Mouse (Mus musculus) erythroblast, embryonic 14.5 days (primary cell): ENCODE results near the gene Hist3h2a. TPM values are rescaled to one million over a fixed set of nuclear protein-coding genes. Genes with fewer than 3 reads are reported as not detected.
A peak's percentile ranks its signal among the peaks of the same experiment; 100 is the strongest.

Experiments used
- H3K27me3 ChIP-seq: 2 replicates; pipeline ENCODE4 v1.6.1; 2012; ENCODE audit warnings: inconsistent platforms; ENCODE audit not compliant: control insufficient read depth
- H3K36me3 ChIP-seq: 2 replicates; pipeline ENCODE4 v1.6.1; 2012; ENCODE audit warnings: mild to moderate bottlenecking, inconsistent platforms; ENCODE audit not compliant: control insufficient read depth
- H3K4me1 ChIP-seq: 2 replicates; pipeline ENCODE4 v1.6.1; 2012; ENCODE audit warnings: inconsistent platforms; ENCODE audit not compliant: control insufficient read depth
- H3K4me3 ChIP-seq: replicated peaks from 2 replicates; pipeline ENCODE3; 2012; ENCODE audit warnings: moderate library complexity, mild to moderate bottlenecking, inconsistent platforms
- H3K9me3 ChIP-seq: 2 replicates; pipeline ENCODE4 v1.6.1; 2012; ENCODE audit warnings: low read length, inconsistent platforms, mixed read lengths; ENCODE audit not compliant: control insufficient read depth
- GATA1 ChIP-seq: IDR thresholded peaks from 2 replicates; pipeline ENCODE4 v1.6.1; 2012; ENCODE audit warnings: low read length, inconsistent platforms, mixed read lengths
- TAL1 ChIP-seq: IDR thresholded peaks from 3 replicates; pipeline ENCODE4 v1.6.1; 2012; ENCODE audit warnings: low read length, inconsistent platforms, mixed read lengths
- polyA plus RNA-seq: library from polyadenylated mRNA; stranded (reverse); fragments of >175 nt; gene quantifications from 2 replicates; pipeline ENCODE4 v1.2.3, GENCODE M21; 2012

Hist3h2a gene
- polyA plus RNA-seq, 1 experiment = 9.8 TPM

GRCm38 (mm10) chr11:58983691-58984341, 29.3 kb downstream of the Hist3h2a start:
- TF ChIP-seq GATA1 = no peak
- no peak for TF ChIP-seq TAL1
- Histone ChIP-seq H3K4me1 (peaks cover 34% of the 10 kb centered on the region), H3K27me3 (no peaks in the 10 kb centered on the region), H3K4me3 (no peak overlapping the region), H3K36me3 (peaks cover 90% of the 10 kb centered on the region), H3K9me3 (no peaks in the 10 kb centered on the region)

- Histone ChIP-seq H3K36me3 (peaks cover 95% of the 10 kb centered on the region), H3K27me3 (no peaks in the 10 kb centered on the region), H3K9me3 (no peaks in the 10 kb centered on the region), H3K4me1 (peaks cover 25% of the 10 kb centered on the region), H3K4me3 (no peak overlapping the region)
- TF ChIP-seq TAL1 = no peak
- TF ChIP-seq GATA1 = no peak
These were observed 30.2 kb downstream of the Hist3h2a start for GRCm38 (mm10) chr11:58984657-58985056.

- H3K27me3 ChIP-seq = no peaks in the 10 kb centered on the region
- H3K36me3 ChIP-seq = peaks cover 97% of the 10 kb centered on the region
- no peak overlapping the region for H3K4me3 ChIP-seq
- TF ChIP-seq GATA1 = no peak
- TF ChIP-seq TAL1 = no peak
- H3K9me3 ChIP-seq = no peaks in the 10 kb centered on the region
- peaks cover 19% of the 10 kb centered on the region for H3K4me1 ChIP-seq
These were observed 30.9 kb downstream of the Hist3h2a start for GRCm38 (mm10) chr11:58985299-58985917.

- TF ChIP-seq TAL1 (no peak), GATA1 (no peak)
- no peaks in the 10 kb centered on the region for H3K9me3 ChIP-seq
- H3K36me3 ChIP-seq = peaks cover 70% of the 10 kb centered on the region
- H3K27me3 ChIP-seq = peaks cover 5% of the 10 kb centered on the region
- no peak overlapping the region for H3K4me3 ChIP-seq
- H3K4me1 ChIP-seq = peaks cover 20% of the 10 kb centered on the region
These were observed 34.7 kb downstream of the Hist3h2a start for GRCm38 (mm10) chr11:58989166-58989565.

- H3K27me3 ChIP-seq = peaks cover 14% of the 10 kb centered on the region
- peaks cover 60% of the 10 kb centered on the region for H3K36me3 ChIP-seq
- peaks cover 29% of the 10 kb centered on the region for H3K4me1 ChIP-seq
- TF ChIP-seq TAL1 (no peak), GATA1 (no peak)
- no peak overlapping the region for H3K4me3 ChIP-seq
- no peaks in the 10 kb centered on the region for H3K9me3 ChIP-seq
These were observed 35.7 kb downstream of the Hist3h2a start for GRCm38 (mm10) chr11:58990141-58990540.

GRCm38 (mm10) chr11:58990794-58991193, 36.3 kb downstream of the Hist3h2a start:
- Histone ChIP-seq H3K4me1 (peaks cover 29% of the 10 kb centered on the region), H3K27me3 (peaks cover 21% of the 10 kb centered on the region), H3K36me3 (peaks cover 53% of the 10 kb centered on the region), H3K9me3 (no peaks in the 10 kb centered on the region), H3K4me3 (no peak overlapping the region)
- TF ChIP-seq TAL1 (no peak), GATA1 (no peak)

GRCm38 (mm10) chr11:58991911-58992310, 37.4 kb downstream of the Hist3h2a start:
- Histone ChIP-seq H3K36me3 (peaks cover 42% of the 10 kb centered on the region), H3K4me3 (no peak overlapping the region), H3K4me1 (peaks cover 28% of the 10 kb centered on the region), H3K9me3 (no peaks in the 10 kb centered on the region), H3K27me3 (peaks cover 32% of the 10 kb centered on the region)
- no peak for TF ChIP-seq GATA1
- no peak for TF ChIP-seq TAL1

- no peak for TF ChIP-seq GATA1
- no peak for TF ChIP-seq TAL1
- peaks cover 28% of the 10 kb centered on the region for H3K4me1 ChIP-seq
- H3K36me3 ChIP-seq = peaks cover 30% of the 10 kb centered on the region
These were observed 38.7 kb downstream of the Hist3h2a start for GRCm38 (mm10) chr11:58993091-58993670.

GRCm38 (mm10) chr11:58994337-58994826, 39.9 kb downstream of the Hist3h2a start:
- Histone ChIP-seq H3K27me3 (peaks cover 32% of the 10 kb centered on the region), H3K4me3 (peak overlapping the region; percentile 39), H3K4me1 (peaks cover 28% of the 10 kb centered on the region), H3K36me3 (peaks cover 18% of the 10 kb centered on the region), H3K9me3 (no peaks in the 10 kb centered on the region)
- TF ChIP-seq TAL1 (no peak), GATA1 (no peak)

More at GRCm38 (mm10) chr11:58993091-58993670, 38.7 kb downstream of the Hist3h2a start:
- Histone ChIP-seq H3K27me3 (peaks cover 32% of the 10 kb centered on the region), H3K4me3 (no peak overlapping the region), H3K9me3 (no peaks in the 10 kb centered on the region)
